7 mouse cellular contexts compared by ENCODE assay signal in the genomic region with DNA sequence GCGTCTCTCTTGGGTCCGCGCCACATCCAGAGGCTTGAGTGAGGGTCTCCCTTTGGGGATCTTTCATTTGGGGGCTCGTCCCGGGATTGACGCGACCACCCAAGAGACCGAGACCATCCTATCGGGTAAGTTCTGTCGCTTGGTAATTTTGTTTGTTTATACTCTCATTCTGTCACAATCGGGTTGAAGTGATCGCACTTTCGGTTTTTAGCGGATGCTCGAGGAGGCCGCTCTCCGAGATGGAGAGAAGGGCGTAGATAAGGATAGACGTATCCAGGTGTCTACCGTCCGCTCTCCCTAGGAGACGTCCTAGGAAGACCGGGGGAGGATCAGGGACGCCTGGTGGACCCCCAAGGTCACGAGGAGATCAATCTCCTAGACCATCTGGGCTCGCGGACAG.
DNase-seq lines count a peak whose midpoint lies in the region; ATAC-seq lines count a peak whose summit lies in the region.
"Not testable (repeated sequence)": the region's sequence is repeated elsewhere in the genome, so short reads cannot be mapped to it uniquely, and the experiment has no call there.

No protein-coding gene starts in this region.

- H3K4me1 ChIP-seq in heart, embryonic 15.5 days (replicated peaks); kidney, embryonic 15.5 days; liver, embryonic 16.5 days (ENCODE audit: control insufficient read depth, low read depth, low read length); megakaryocyte, embryonic 14.5 days: not testable (repeated sequence)

- not testable (repeated sequence) for H3K27ac ChIP-seq in heart, embryonic 15.5 days; kidney, embryonic 15.5 days; liver, embryonic 16.5 days (ENCODE audit: low read length)

- H3K9me3 ChIP-seq in heart, embryonic 15.5 days (replicated peaks); kidney, embryonic 15.5 days (replicated peaks); liver, embryonic 16.5 days (replicated peaks; ENCODE audit: control insufficient read depth, low read length); megakaryocyte, embryonic 14.5 days: not testable (repeated sequence)

- H3K27me3 ChIP-seq in heart, embryonic 15.5 days; kidney, embryonic 15.5 days; liver, embryonic 16.5 days (ENCODE audit: control insufficient read depth, insufficient read depth, low read depth, low read length); megakaryocyte, embryonic 14.5 days (replicated peaks): not testable (repeated sequence)

- H3K9ac ChIP-seq in heart, embryonic 15.5 days; kidney, embryonic 15.5 days; liver, embryonic 16.5 days (ENCODE audit: low read depth, low read length): not testable (repeated sequence)

- peak; percentile 25 to 72 for DNase-seq in adrenal gland, adult (ENCODE audit: inconsistent age in 2 of 2, low spot score in 1 of 2)
- DNase-seq in gastrocnemius, adult 18-20 months (ENCODE audit: low spot score), result peak; percentile 1
- peak; percentile 40 for DNase-seq in testis, postnatal 10 days (ENCODE audit: low spot score)

- not testable (repeated sequence) for H3K36me3 ChIP-seq in heart, embryonic 15.5 days; kidney, embryonic 15.5 days; liver, embryonic 16.5 days (ENCODE audit: control insufficient read depth, insufficient read depth); megakaryocyte, embryonic 14.5 days (replicated peaks; ENCODE audit: low read length)

- peak overlapping the region; percentile 39 for H3K4me2 ChIP-seq in heart, embryonic 15.5 days
- H3K4me2 ChIP-seq in kidney, embryonic 15.5 days, result 0 out of 2 replicates have a peak overlapping the region, but pooled peaks have one; percentile 27
- not testable (repeated sequence) for H3K4me2 ChIP-seq in liver, embryonic 16.5 days (ENCODE audit: low read depth, low read length)

- peak overlapping the region; percentile 38 for H3K4me3 ChIP-seq in heart, embryonic 15.5 days
- H3K4me3 ChIP-seq in kidney, embryonic 15.5 days (replicated peaks), result not testable (repeated sequence)
- peak overlapping the region; percentile 11; the same call in 1 of the 2 replicates for H3K4me3 ChIP-seq in liver, embryonic 16.5 days (ENCODE audit: low read depth, low read length)
- H3K4me3 ChIP-seq in megakaryocyte, embryonic 14.5 days (replicated peaks), result peak overlapping the region; percentile 50

- not testable (repeated sequence) for ATAC-seq in heart, embryonic 15.5 days (replicated peaks; ENCODE audit: insufficient number of reproducible peaks, insufficient read depth, low FRiP score, low read depth); kidney, embryonic 15.5 days (replicated peaks; ENCODE audit: low FRiP score); liver, embryonic 16.5 days (ENCODE audit: low read depth)

- 62% methylated on average over 27 of the region's 27 CpGs for WGBS in heart, embryonic 15.5 days
- 79% methylated on average over 27 of the region's 27 CpGs for WGBS in kidney, embryonic 15.5 days
- 53% methylated on average over 27 of the region's 27 CpGs for WGBS in liver, embryonic 16.5 days (ENCODE audit: insufficient replicate concordance)
